Comparison of ENCODE assay signal across 36 mouse cellular contexts in genomic region chr19:30406943-30407342, GRCm38 (mm10).
DNase-seq lines count a peak whose midpoint lies in the region; ATAC-seq and TF ChIP-seq lines count a peak whose summit lies in the region.
"Had no signal": no experiment of that assay in that cellular context is flagged by ENCODE, and none has a peak within 500 bp of the region (broad histone marks: within the 10 kb centered on the region; RNA-seq: fewer than 3 reads in every experiment).

No protein-coding gene starts in this region.

- H3K27me3 ChIP-seq in CH12.LX (replicated peaks): no peaks in the 10 kb centered on the region
- H3K27me3 ChIP-seq in kidney, embryonic 14.5 days (ENCODE audit: control insufficient read depth, insufficient read depth, low read length): no peaks in the 10 kb centered on the region
- H3K27me3 ChIP-seq: embryonic facial prominence, embryonic 12.5 days; hindbrain, embryonic 15.5 days; limb, embryonic 15.5 days; liver, embryonic 13.5 days; neural tube, embryonic 12.5 days had no signal

- WGBS in kidney, embryonic 14.5 days: 58% methylated on average over 6 of the region's 6 CpGs

- TF ChIP-seq CTCF in CH12.LX (conservative IDR thresholded peaks at IDR 0.05 in 1 of 2, IDR thresholded peaks at IDR 0.05 in 1 of 2; ENCODE audit: low read depth in 2 of 2, low read length in 2 of 2): no peak

- H3K27ac ChIP-seq in CH12.LX (ENCODE audit: insufficient read depth, low read depth): no peak overlapping the region
- no peak overlapping the region for H3K27ac ChIP-seq in kidney, embryonic 14.5 days (ENCODE audit: low read depth, low read length)
- H3K27ac ChIP-seq: embryonic facial prominence, embryonic 12.5 days; gastrocnemius, adult 2 months; hindbrain, embryonic 15.5 days; limb, embryonic 10.5 days; limb, embryonic 15.5 days; liver, embryonic 13.5 days; macrophage; midbrain, embryonic 10.5 days; neural tube, embryonic 12.5 days; stomach, postnatal 0 days had no signal

- no peak for TF ChIP-seq RAD21 in CH12.LX (IDR thresholded peaks at IDR 0.05; ENCODE audit: low read depth, low read length)

- no peaks in the 10 kb centered on the region for H3K36me3 ChIP-seq in CH12.LX (replicated peaks in 1 of 2; ENCODE audit: control insufficient read depth in 1 of 2, insufficient read depth in 1 of 2, low read length in 1 of 2)
- no peaks in the 10 kb centered on the region for H3K36me3 ChIP-seq in kidney, embryonic 14.5 days (ENCODE audit: control insufficient read depth, insufficient read depth, low read length)
- H3K36me3 ChIP-seq: embryonic facial prominence, embryonic 12.5 days; hindbrain, embryonic 15.5 days; limb, embryonic 10.5 days; limb, embryonic 15.5 days; liver, embryonic 13.5 days; midbrain, embryonic 10.5 days; neural tube, embryonic 12.5 days had no signal

- no peak overlapping the region for H3K4me3 ChIP-seq in CH12.LX (replicated peaks in 1 of 3; ENCODE audit: low read depth in 2 of 3, low read length in 2 of 3, poor library complexity in 1 of 3)
- no peak overlapping the region for H3K4me3 ChIP-seq in kidney, embryonic 14.5 days (ENCODE audit: low read length)
- H3K4me3 ChIP-seq: embryonic facial prominence, embryonic 12.5 days; gastrocnemius, adult 2 months; hindbrain, embryonic 15.5 days; limb, embryonic 10.5 days; limb, embryonic 15.5 days; liver, embryonic 13.5 days; midbrain, embryonic 10.5 days; myocyte; neural tube, embryonic 12.5 days had no signal

- peak overlapping the region; percentile 24; the same call in 1 of the 2 replicates for H3K4me2 ChIP-seq in CH12.LX (ENCODE audit: insufficient read depth, low read depth, poor library complexity, severe bottlenecking)
- no peak overlapping the region for H3K4me2 ChIP-seq in kidney, embryonic 14.5 days (replicated peaks; ENCODE audit: low read depth, low read length)
- H3K4me2 ChIP-seq: embryonic facial prominence, embryonic 12.5 days; heart, embryonic 11.5 days; hindbrain, embryonic 15.5 days; limb, embryonic 15.5 days; liver, embryonic 13.5 days; neural tube, embryonic 12.5 days had no signal

- no peaks in the 10 kb centered on the region for H3K9me3 ChIP-seq in CH12.LX (replicated peaks; ENCODE audit: low read length)
- no peaks in the 10 kb centered on the region for H3K9me3 ChIP-seq in kidney, embryonic 14.5 days (ENCODE audit: control insufficient read depth, low read length)
- H3K9me3 ChIP-seq: embryonic facial prominence, embryonic 12.5 days; hindbrain, embryonic 15.5 days; limb, embryonic 10.5 days; limb, embryonic 15.5 days; liver, embryonic 13.5 days; midbrain, embryonic 10.5 days; neural tube, embryonic 12.5 days had no signal

- intact Hi-C loops in heart, postnatal 14 days (cut with DNase I): no loop called here

- no peak for DNase-seq in CH12.LX (ENCODE audit: extremely low read depth)
- DNase-seq in kidney, adult 11 months: peak; percentile 5
- DNase-seq in kidney, postnatal 14 days: peak; percentile 10
- no peak for DNase-seq in frontal cortex, postnatal 25 days (ENCODE audit: low spot score in 2 of 2)
- DNase-seq in heart, postnatal 14 days: no peak
- DNase-seq in adipocyte (ENCODE audit: low spot score): no peak
- DNase-seq: adrenal gland, adult 8-10 months; cerebellum, adult 11 months; cerebellum, adult 9-10 months; cerebellum, postnatal 36 days; embryo, embryonic 11 days; gastrocnemius, adult 2 months; gastrocnemius, postnatal 36 days; heart, adult 18-20 months; layer of hippocampus, postnatal 36 days; liver, embryonic 13.5 days; lung, adult 18-20 months; right cerebral cortex, adult 18-20 months; right cerebral cortex, postnatal 4 days; thymus, adult 18-20 months; thymus, postnatal 36 days had no signal

- no peak for TF ChIP-seq EP300 in CH12.LX (IDR thresholded peaks at IDR 0.05; ENCODE audit: low read length)

- no peaks in the 10 kb centered on the region for H3K4me1 ChIP-seq in CH12.LX (ENCODE audit: control insufficient read depth in 1 of 2, insufficient read depth in 2 of 2)
- peaks cover 4% of the 10 kb centered on the region; the same call in 1 of the 2 replicates for H3K4me1 ChIP-seq in kidney, embryonic 14.5 days (ENCODE audit: control insufficient read depth, insufficient read depth, low read length)
- H3K4me1 ChIP-seq: embryonic facial prominence, embryonic 12.5 days; hindbrain, embryonic 15.5 days; limb, embryonic 15.5 days; liver, embryonic 13.5 days; midbrain, embryonic 10.5 days; neural tube, embryonic 12.5 days had no signal

- no peaks in the 10 kb centered on the region for H3K79me2 ChIP-seq in CH12.LX (replicated peaks; ENCODE audit: control insufficient read depth, extremely low read depth, insufficient read depth, poor library complexity, severe bottlenecking)

- dilution Hi-C loops in CH12.LX (cut with MboI; ENCODE audit: extremely low pct_ligation_motif_present, extremely low pct_unique_long_range_greater_than_20kb, low sequenced_read_pairs): no loop called here

- ATAC-seq in kidney, embryonic 14.5 days (ENCODE audit: low FRiP score, low TSS enrichment): peak; percentile 76
- ATAC-seq: activated CD4-positive, CD25-positive, alpha-beta regulatory T cell, adult 4 months; forebrain, embryonic 14.5 days; inflammation-experienced regulatory T-cells, adult 6 months; lung, postnatal 0 days had no signal

- in situ Hi-C loops in CH12.LX (cut with MboI; ENCODE audit: low pct_ligation_motif_present, low pct_unique_long_range_greater_than_20kb, low sequenced_read_pairs): no loop called here

- no peak overlapping the region for H3K9ac ChIP-seq in CH12.LX (ENCODE audit: insufficient read depth, low read depth)
- no peak overlapping the region for H3K9ac ChIP-seq in kidney, embryonic 14.5 days (ENCODE audit: low read depth, low read length)
- H3K9ac ChIP-seq: embryonic facial prominence, embryonic 12.5 days; hindbrain, embryonic 15.5 days; limb, embryonic 15.5 days; liver, embryonic 13.5 days; neural tube, embryonic 12.5 days had no signal

- no peak for TF ChIP-seq POLR2A in CH12.LX (IDR thresholded peaks at IDR 0.05; ENCODE audit: low read depth, low read length)

TF ChIP-seq in CH12.LX, 34 proteins besides CTCF, POLR2A, EP300 and RAD21:
- no peak for TF ChIP-seq JUND (conservative IDR thresholded peaks at IDR 0.05; ENCODE audit: low read depth, low read length)
- TF ChIP-seq UBTF (IDR thresholded peaks at IDR 0.05; ENCODE audit: low read depth, low read length): no peak
- no peak for TF ChIP-seq TCF12 (IDR thresholded peaks at IDR 0.05; ENCODE audit: low read depth, low read length)
- TF ChIP-seq CHD1 (IDR thresholded peaks at IDR 0.05; ENCODE audit: low read depth, low read length): no peak
- no peak for TF ChIP-seq MEF2A (IDR thresholded peaks at IDR 0.05; ENCODE audit: borderline replicate concordance, low read depth, low read length)
- no peak for TF ChIP-seq USF1 (IDR thresholded peaks at IDR 0.05; ENCODE audit: low read depth, low read length)
- TF ChIP-seq ZC3H11A (IDR thresholded peaks at IDR 0.05; ENCODE audit: low read depth, low read length): no peak
- TF ChIP-seq MYC (IDR thresholded peaks at IDR 0.05; ENCODE audit: low read depth, low read length): no peak
- no peak for TF ChIP-seq JUN (IDR thresholded peaks at IDR 0.05; ENCODE audit: insufficient read depth, low read depth, low read length)
- TF ChIP-seq PAX5 (IDR thresholded peaks at IDR 0.05; ENCODE audit: low read length): no peak
- TF ChIP-seq NRF1 (IDR thresholded peaks at IDR 0.05; ENCODE audit: low read depth, low read length): no peak
- TF ChIP-seq GABPA (IDR thresholded peaks at IDR 0.05; ENCODE audit: insufficient replicate concordance, low read depth, low read length): no peak
- TF ChIP-seq MAZ (IDR thresholded peaks at IDR 0.05; ENCODE audit: low read depth, low read length): no peak

Comparison
In these comparisons a context has a peak if more than half of its experiments do, and no peak if none do; other contexts are left out.
1. DNase-seq: peak in kidney, adult 11 months (single experiment) and kidney, postnatal 14 days (single experiment); none in CH12.LX (single experiment), frontal cortex, postnatal 25 days (0 of 2), heart, postnatal 14 days (0 of 2) and adipocyte (single experiment).